Mouse (Mus musculus) midbrain, embryonic 11.5 days (tissue): Measurements from ENCODE around the gene Psd. TPM values are rescaled to one million over a fixed set of nuclear protein-coding genes. Genes with fewer than 3 reads are reported as not detected.

Experiments
- ATAC-seq: fragments of 200-750 bp; cut with Nextera tagmentation; 2 replicates; pipeline ENCODE4 v1.8.0; 2017; ENCODE audit warnings: moderate TSS enrichment, moderate library complexity; ENCODE audit not compliant: low FRiP score
- DNase-seq: peaks from one replicate; pipeline ENCODE4 v3.0.0; 2015; ENCODE audit warnings: low spot score; ENCODE audit errors: missing footprints
- H3K27ac ChIP-seq: fragments of 300-500 bp; sonication (generic); 2 replicates; pipeline ENCODE4 v1.5.1; 2014; ENCODE audit warnings: low read depth, low read length
- H3K27me3 ChIP-seq: fragments of 300-500 bp; sonication (generic); 2 replicates; pipeline ENCODE4 v1.6.1; 2014; ENCODE audit warnings: mild to moderate bottlenecking, low read length, moderate library complexity, mixed read lengths; ENCODE audit not compliant: control insufficient read depth, insufficient read depth
- H3K36me3 ChIP-seq: fragments of 300-500 bp; sonication (generic); 2 replicates; pipeline ENCODE4 v1.6.1; 2014; ENCODE audit warnings: mild to moderate bottlenecking, low read length, moderate library complexity, mixed read lengths; ENCODE audit not compliant: control insufficient read depth, insufficient read depth
- H3K4me1 ChIP-seq: fragments of 300-500 bp; sonication (generic); 2 replicates; pipeline ENCODE4 v1.6.1; 2014; ENCODE audit warnings: low read length; ENCODE audit not compliant: control insufficient read depth, insufficient read depth
- H3K4me2 ChIP-seq: fragments of 300-500 bp; sonication (generic); 2 replicates; pipeline ENCODE4 v1.6.1; 2014; ENCODE audit warnings: mild to moderate bottlenecking, moderate library complexity
- H3K4me3 ChIP-seq: fragments of 300-500 bp; sonication (generic); 2 replicates; pipeline ENCODE4 v1.5.1; 2014; ENCODE audit warnings: low read depth, low read length
- H3K9ac ChIP-seq: fragments of 300-500 bp; sonication (generic); 2 replicates; pipeline ENCODE4 v1.6.1; 2014; ENCODE audit warnings: low read length
- H3K9me3 ChIP-seq: fragments of 300-500 bp; sonication (generic); 2 replicates; pipeline ENCODE4 v1.6.1; 2016; ENCODE audit warnings: low read length; ENCODE audit not compliant: control insufficient read depth
- WGBS: fragments of 180-500 bp; shearing (Covaris S2); extraction: QIAGEN DNeasy Blood & Tissue Kit; methylation state at CpG from one replicate; pipeline ENCODE4 v1.1.7; 2014; 5-methylcytosine and 5-hydroxymethylcytosine counted together
- polyA plus RNA-seq: library from polyadenylated mRNA; unstranded; fragments of >200 nt; fragmentation: Nextera tagmentation; extraction: Ambion mirVana; gene quantifications from 2 replicates; pipeline ENCODE4 v1.2.1, GENCODE M21; 2014

The Psd gene
- polyA plus RNA-seq, 1 experiment from 2014 or later = 10.7 TPM

GRCm38 (mm10) chr19:46305432-46306267, 21.3 kb downstream of the Psd start:
- Histone ChIP-seq H3K9me3 (no peaks in the 10 kb centered on the region), H3K9ac (peak overlapping the region; percentile 65), H3K27ac (no peak overlapping the region), H3K4me1 (peaks cover 18% of the 10 kb centered on the region), H3K27me3 (peaks cover 20% of the 10 kb centered on the region), H3K36me3 (no peaks in the 10 kb centered on the region), H3K4me2 (peak overlapping the region; percentile 59), H3K4me3 (peak overlapping the region; percentile 56)
- DNase-seq (peak; percentile 99), ATAC-seq (peak; percentile 68)
- WGBS = 1% methylated on average over 38 of the region's 43 CpGs

- peaks cover 18% of the 10 kb centered on the region for H3K4me1 ChIP-seq
- H3K4me3 ChIP-seq = peak overlapping the region; percentile 56
- DNase-seq = no peak
- whole genome bisulfite sequencing = 0% methylated on average over 34 of the region's 34 CpGs
- no peaks in the 10 kb centered on the region for H3K36me3 ChIP-seq
- peaks cover 20% of the 10 kb centered on the region for H3K27me3 ChIP-seq
- peak overlapping the region; percentile 65 for H3K9ac ChIP-seq
- H3K27ac ChIP-seq = no peak overlapping the region
- peak; percentile 36; the same call in 1 of the 2 replicates for ATAC-seq
- no peaks in the 10 kb centered on the region for H3K9me3 ChIP-seq
- peak overlapping the region; percentile 59 for H3K4me2 ChIP-seq
These were observed 22.0 kb downstream of the Psd start for GRCm38 (mm10) chr19:46304908-46305333.

GRCm38 (mm10) chr19:46304216-46304841, 22.6 kb downstream of the Psd start, which contains the start of gene Nfkb2:
Gene Nfkb2, plus strand, starts transcription at chr19:46304320.
- Histone ChIP-seq H3K4me1 (peaks cover 18% of the 10 kb centered on the region), H3K27ac (no peak within 1 kb of the TSS; the same call in 1 of the 2 replicates), H3K4me2 (peak within 1 kb of the TSS; percentile 59), H3K4me3 (peak within 1 kb of the TSS; percentile 56), H3K36me3 (no peaks in the 10 kb centered on the region), H3K9me3 (no peaks in the 10 kb centered on the region), H3K9ac (peak within 1 kb of the TSS; percentile 65), H3K27me3 (peaks cover 20% of the 10 kb centered on the region)
- WGBS = under 1% methylated on average over 39 of the region's 39 CpGs
- DNase-seq (peak; percentile 98), ATAC-seq (peak; percentile 84)

GRCm38 (mm10) chr19:46303251-46304215, 23.4 kb downstream of the Psd start:
- ATAC-seq (no peak), DNase-seq (no peak)
- Histone ChIP-seq H3K4me1 (peaks cover 14% of the 10 kb centered on the region), H3K9me3 (no peaks in the 10 kb centered on the region), H3K36me3 (no peaks in the 10 kb centered on the region), H3K4me2 (peak overlapping the region; percentile 59), H3K27ac (no peak overlapping the region), H3K27me3 (peaks cover 16% of the 10 kb centered on the region), H3K9ac (no peak overlapping the region; the same call in 1 of the 2 replicates), H3K4me3 (peak overlapping the region; percentile 56)
- 60% methylated on average over 18 of the region's 18 CpGs for WGBS

GRCm38 (mm10) chr19:46302551-46302950, 24.4 kb downstream of the Psd start:
- no peak overlapping the region for H3K27ac ChIP-seq
- 90% methylated on average over 4 of the region's 4 CpGs for WGBS
- no peaks in the 10 kb centered on the region for H3K36me3 ChIP-seq
- peaks cover 8% of the 10 kb centered on the region for H3K27me3 ChIP-seq
- no peak overlapping the region for H3K4me3 ChIP-seq
- DNase-seq (no peak), ATAC-seq (no peak)
- no peaks in the 10 kb centered on the region for H3K9me3 ChIP-seq
- H3K4me2 ChIP-seq = no peak overlapping the region
- H3K4me1 ChIP-seq = peaks cover 14% of the 10 kb centered on the region
- H3K9ac ChIP-seq = no peak overlapping the region

- ATAC-seq (no peak), DNase-seq (no peak)
- Histone ChIP-seq H3K4me1 (peaks cover 10% of the 10 kb centered on the region), H3K36me3 (no peaks in the 10 kb centered on the region), H3K9ac (no peak overlapping the region), H3K4me2 (no peak overlapping the region), H3K9me3 (no peaks in the 10 kb centered on the region), H3K4me3 (no peak overlapping the region), H3K27me3 (no peaks in the 10 kb centered on the region; the same call in 1 of the 2 replicates), H3K27ac (no peak overlapping the region)
- 40% methylated on average over 8 of the region's 8 CpGs for WGBS
These were observed 26.5 kb downstream of the Psd start for GRCm38 (mm10) chr19:46300294-46301045.

GRCm38 (mm10) chr19:46296938-46297337, 30.0 kb downstream of the Psd start:
- Histone ChIP-seq H3K27me3 (no peaks in the 10 kb centered on the region), H3K4me3 (no peak overlapping the region), H3K9ac (no peak overlapping the region), H3K4me1 (no peaks in the 10 kb centered on the region), H3K36me3 (no peaks in the 10 kb centered on the region), H3K9me3 (no peaks in the 10 kb centered on the region), H3K27ac (no peak overlapping the region), H3K4me2 (no peak overlapping the region)
- ATAC-seq (no peak), DNase-seq (no peak)
- 71% methylated on average over 4 of the region's 4 CpGs for WGBS

- no peaks in the 10 kb centered on the region for H3K4me1 ChIP-seq
- no peak overlapping the region for H3K9ac ChIP-seq
- no peak overlapping the region for H3K27ac ChIP-seq
- peaks cover 4% of the 10 kb centered on the region for H3K36me3 ChIP-seq
- no peaks in the 10 kb centered on the region for H3K27me3 ChIP-seq
- no peak for ATAC-seq
- no peak overlapping the region for H3K4me2 ChIP-seq
- H3K4me3 ChIP-seq = no peak overlapping the region
- no peaks in the 10 kb centered on the region for H3K9me3 ChIP-seq
- WGBS = 74% methylated on average over 12 of the region's 12 CpGs
- no peak for DNase-seq
These were observed 36.3 kb downstream of the Psd start for GRCm38 (mm10) chr19:46290535-46291105.
